Mouse (Mus musculus) effector memory CD4-positive, alpha-beta T cell, adult 5 months (primary cell): ENCODE measurements around the gene Spry2. TPM values are rescaled to one million over a fixed set of nuclear protein-coding genes. Genes with fewer than 3 reads are reported as not detected.

Experiments
- polyA plus RNA-seq: library from polyadenylated mRNA; unstranded; fragments of 100-300 nt; shearing (Covaris generic); gene quantifications from one replicate; pipeline ENCODE4 v1.2.1, GENCODE M21; 2017

The Spry2 gene
- 0.41 TPM for polyA plus RNA-seq

DNA sequence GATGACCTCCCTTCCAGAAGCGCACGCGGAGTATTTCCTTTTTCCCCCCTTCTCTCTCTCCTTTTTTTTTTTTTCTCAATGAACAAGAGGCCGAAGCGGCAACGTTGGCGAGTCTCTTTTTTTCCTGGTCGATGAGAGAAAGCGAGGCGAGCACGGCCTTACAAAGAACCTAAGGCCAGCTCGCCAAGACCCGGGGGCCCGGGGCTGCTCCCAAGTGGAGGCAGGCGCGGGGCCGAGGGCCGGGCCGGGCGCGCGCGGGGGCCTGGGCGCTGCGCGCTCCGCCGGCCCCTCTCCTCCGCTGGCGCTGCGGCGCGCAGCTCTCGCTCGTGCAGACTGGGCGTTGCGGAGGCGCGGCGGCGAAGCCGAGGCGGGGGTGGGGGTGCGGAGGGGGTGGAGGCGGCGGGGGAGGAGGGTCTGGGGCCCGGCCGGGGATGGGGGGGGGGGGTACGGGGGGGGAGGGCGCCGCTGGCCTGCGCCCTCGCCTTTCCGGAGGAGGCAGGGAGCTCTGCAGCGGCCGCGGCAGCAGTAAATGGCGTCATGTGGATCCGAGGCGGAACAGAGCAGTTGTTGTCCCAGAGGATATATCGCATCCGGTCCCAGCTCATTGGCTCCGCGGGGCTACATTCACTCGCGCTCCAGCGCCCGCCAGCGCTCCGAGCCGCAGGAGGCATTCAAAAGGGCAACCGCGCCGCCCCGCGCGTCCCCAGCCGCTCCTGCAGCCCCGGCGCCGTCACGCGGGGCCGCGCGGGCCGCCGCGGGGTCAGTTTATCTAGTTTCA lies at the start of gene Spry2:
Spry2 (minus strand) TSS at position 29 of the 778 bp plus-strand sequence.

Other genes with a start within 250 kb of the Spry2 start
- not detected for gene Trim52, start 209.4 kb upstream of the Spry2 start, polyA plus RNA-seq